Mouse (Mus musculus): Measurements from ENCODE around the gene Hpca. TPM values are rescaled to one million over a fixed set of nuclear protein-coding genes. Genes with fewer than 3 reads are reported as not detected.

Gene Hpca
- polyA plus RNA-seq, 1 experiment from 2014 or later, result 2.7 TPM

- DNase-seq (ENCODE audit: low spot score), result no peak
- Histone ChIP-seq H3K4me1 (replicated peaks; ENCODE audit: control insufficient read depth, insufficient read depth, low read length) (peaks cover 16% of the 10 kb centered on the region), H3K27me3 (replicated peaks; ENCODE audit: control insufficient read depth, insufficient read depth, low read length) (peaks cover 24% of the 10 kb centered on the region), H3K4me2 (ENCODE audit: low read length) (no peak overlapping the region), H3K27ac (ENCODE audit: low read depth) (no peak overlapping the region), H3K36me3 (ENCODE audit: control insufficient read depth, insufficient read depth, low read length) (no peaks in the 10 kb centered on the region), H3K9me3 (ENCODE audit: control insufficient read depth, low read length) (no peaks in the 10 kb centered on the region), H3K4me3 (ENCODE audit: low read depth, low read length) (no peak overlapping the region), H3K9ac (ENCODE audit: low read length) (no peak overlapping the region)
- WGBS, result 66% methylated on average over 10 of the region's 10 CpGs
- no peak for ATAC-seq (replicated peaks; ENCODE audit: low FRiP score, low TSS enrichment, low read depth)
Observed at GRCm38 (mm10) chr4:129107348-129107899, 14.4 kb downstream of the Hpca start.

GRCm38 (mm10) chr4:129106073-129106472 is 15.8 kb downstream of the Hpca start:
- Histone ChIP-seq H3K4me3 (ENCODE audit: low read depth, low read length) (peak overlapping the region; percentile 30), H3K27me3 (replicated peaks; ENCODE audit: control insufficient read depth, insufficient read depth, low read length) (peaks cover 24% of the 10 kb centered on the region), H3K4me2 (ENCODE audit: low read length) (peak overlapping the region; percentile 44), H3K4me1 (replicated peaks; ENCODE audit: control insufficient read depth, insufficient read depth, low read length) (peaks cover 10% of the 10 kb centered on the region), H3K27ac (ENCODE audit: low read depth) (no peak overlapping the region), H3K9ac (ENCODE audit: low read length) (peak overlapping the region; percentile 27; the same call in 1 of the 2 replicates), H3K9me3 (ENCODE audit: control insufficient read depth, low read length) (no peaks in the 10 kb centered on the region), H3K36me3 (ENCODE audit: control insufficient read depth, insufficient read depth, low read length) (no peaks in the 10 kb centered on the region)
- ATAC-seq (replicated peaks; ENCODE audit: low FRiP score, low TSS enrichment, low read depth), result no peak
- no peak for DNase-seq (ENCODE audit: low spot score)
- WGBS, result 25% methylated on average over 9 of the region's 9 CpGs

GRCm38 (mm10) chr4:129105356-129105755 is 16.5 kb downstream of the Hpca start, which contains the start of gene Tmem54:
Gene Tmem54 (plus strand): TSS chr4:129105548.
- H3K4me1 ChIP-seq (replicated peaks; ENCODE audit: control insufficient read depth, insufficient read depth, low read length), result peaks cover 10% of the 10 kb centered on the region
- DNase-seq (ENCODE audit: low spot score) (peak; percentile 74), ATAC-seq (replicated peaks; ENCODE audit: low FRiP score, low TSS enrichment, low read depth) (peak; percentile 80)
- WGBS, result 2% methylated on average over 40 of the region's 40 CpGs
- peaks cover 24% of the 10 kb centered on the region for H3K27me3 ChIP-seq (replicated peaks; ENCODE audit: control insufficient read depth, insufficient read depth, low read length)
- H3K36me3 ChIP-seq (ENCODE audit: control insufficient read depth, insufficient read depth, low read length), result no peaks in the 10 kb centered on the region
- peak within 1 kb of the TSS; percentile 30 for H3K4me3 ChIP-seq (ENCODE audit: low read depth, low read length)
- H3K9ac ChIP-seq (ENCODE audit: low read length), result peak within 1 kb of the TSS; percentile 27; the same call in 1 of the 2 replicates
- peak within 1 kb of the TSS; percentile 44 for H3K4me2 ChIP-seq (ENCODE audit: low read length)
- no peak within 1 kb of the TSS for H3K27ac ChIP-seq (ENCODE audit: low read depth)
- H3K9me3 ChIP-seq (ENCODE audit: control insufficient read depth, low read length), result no peaks in the 10 kb centered on the region

DNA sequence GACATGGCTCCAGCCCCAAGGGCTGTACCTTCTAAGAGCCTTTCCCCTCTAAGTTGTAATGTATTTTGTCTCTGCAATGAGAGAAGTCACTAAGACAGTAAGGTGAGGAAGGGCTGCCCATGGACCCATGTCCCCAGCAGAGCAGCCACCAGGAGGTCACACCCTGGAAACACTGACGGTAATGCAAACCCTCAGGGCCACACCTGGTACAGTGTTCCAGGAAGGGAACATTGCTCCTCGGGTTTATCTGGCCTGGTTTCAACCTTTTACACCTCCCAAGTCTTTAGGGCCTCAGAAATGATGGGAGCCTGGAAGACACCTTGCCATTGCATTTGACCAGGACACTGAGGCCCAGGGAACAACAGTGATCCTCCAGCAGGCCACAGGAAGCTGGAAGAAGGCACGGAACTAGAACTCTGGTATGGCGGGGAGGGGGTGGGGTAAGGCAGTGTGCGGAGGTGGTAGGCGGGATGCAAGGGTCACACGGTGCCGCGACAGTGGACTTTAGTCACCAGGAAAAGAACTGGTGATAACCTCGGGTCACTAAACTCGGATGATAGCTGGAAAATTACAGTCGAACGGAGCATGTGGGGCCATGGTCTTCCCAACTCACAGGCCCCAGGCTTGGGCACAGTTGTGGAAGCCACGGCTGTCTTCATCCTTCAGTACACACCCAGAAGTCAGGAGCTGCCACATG is 19.6 kb downstream of the Hpca start:
- Histone ChIP-seq H3K4me3 (ENCODE audit: low read depth, low read length) (no peak overlapping the region), H3K4me1 (replicated peaks; ENCODE audit: control insufficient read depth, insufficient read depth, low read length) (peaks cover 6% of the 10 kb centered on the region), H3K4me2 (ENCODE audit: low read length) (no peak overlapping the region), H3K9ac (ENCODE audit: low read length) (no peak overlapping the region), H3K27me3 (replicated peaks; ENCODE audit: control insufficient read depth, insufficient read depth, low read length) (peaks cover 24% of the 10 kb centered on the region), H3K27ac (ENCODE audit: low read depth) (no peak overlapping the region), H3K36me3 (ENCODE audit: control insufficient read depth, insufficient read depth, low read length) (no peaks in the 10 kb centered on the region), H3K9me3 (ENCODE audit: control insufficient read depth, low read length) (no peaks in the 10 kb centered on the region)
- 72% methylated on average over 14 of the region's 14 CpGs for WGBS
- ATAC-seq (replicated peaks; ENCODE audit: low FRiP score, low TSS enrichment, low read depth) (no peak; the same call in 1 of the 2 replicates), DNase-seq (ENCODE audit: low spot score) (no peak)

DNA sequence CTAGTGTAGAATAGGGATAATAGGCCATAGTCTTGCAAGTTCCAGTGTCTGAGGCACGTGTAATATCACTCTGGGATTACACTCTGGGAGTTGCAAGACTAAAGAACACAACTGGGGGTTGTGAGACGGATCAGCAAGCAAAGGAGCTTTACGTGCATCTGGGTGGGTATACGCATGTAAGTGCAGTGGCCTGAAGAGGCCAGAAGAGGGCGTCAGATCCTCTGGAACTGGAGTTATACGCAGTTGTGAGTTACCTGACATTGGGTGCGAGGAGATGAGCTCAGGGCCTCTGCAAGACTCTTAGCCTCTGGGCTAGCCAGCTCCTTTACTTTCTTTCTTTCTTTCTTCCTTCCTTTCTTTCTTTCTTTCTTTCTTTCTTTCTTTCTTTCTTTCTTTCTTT is 24.8 kb downstream of the Hpca start:
- H3K4me2 ChIP-seq (ENCODE audit: low read length), result no peak overlapping the region
- no peaks in the 10 kb centered on the region for H3K9me3 ChIP-seq (ENCODE audit: control insufficient read depth, low read length)
- DNase-seq (ENCODE audit: low spot score) (no peak), ATAC-seq (replicated peaks; ENCODE audit: low FRiP score, low TSS enrichment, low read depth) (no peak)
- H3K36me3 ChIP-seq (ENCODE audit: control insufficient read depth, insufficient read depth, low read length), result no peaks in the 10 kb centered on the region
- no peaks in the 10 kb centered on the region; the same call in 1 of the 2 replicates for H3K27me3 ChIP-seq (replicated peaks; ENCODE audit: control insufficient read depth, insufficient read depth, low read length)
- H3K9ac ChIP-seq (ENCODE audit: low read length), result no peak overlapping the region
- H3K27ac ChIP-seq (ENCODE audit: low read depth), result no peak overlapping the region
- no peaks in the 10 kb centered on the region for H3K4me1 ChIP-seq (replicated peaks; ENCODE audit: control insufficient read depth, insufficient read depth, low read length)
- WGBS, result 71% methylated on average over 7 of the region's 7 CpGs
- no peak overlapping the region for H3K4me3 ChIP-seq (ENCODE audit: low read depth, low read length)

DNA sequence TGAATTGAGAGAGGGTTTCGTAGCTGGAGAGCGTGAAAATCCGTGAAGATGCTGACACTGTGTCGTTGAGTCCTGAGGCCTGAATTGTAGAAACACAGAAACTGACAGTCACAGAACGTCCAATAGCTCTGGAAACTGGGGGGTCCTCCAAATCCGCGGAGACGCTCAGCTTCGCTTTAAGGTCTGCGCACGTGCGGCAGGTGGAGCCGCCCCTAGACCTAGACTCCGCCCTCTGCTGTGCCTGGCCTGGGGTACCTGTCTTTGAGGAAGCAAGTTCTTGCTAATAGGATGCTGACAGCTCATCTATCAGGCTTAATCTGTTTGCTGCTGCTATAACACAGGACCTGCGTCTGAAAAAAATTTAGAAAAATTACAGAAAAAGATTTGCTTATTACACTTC is 26.6 kb downstream of the Hpca start:
- Histone ChIP-seq H3K36me3 (ENCODE audit: control insufficient read depth, insufficient read depth, low read length) (no peaks in the 10 kb centered on the region), H3K9ac (ENCODE audit: low read length) (no peak overlapping the region), H3K9me3 (ENCODE audit: control insufficient read depth, low read length) (no peaks in the 10 kb centered on the region), H3K4me3 (ENCODE audit: low read depth, low read length) (no peak overlapping the region), H3K4me2 (ENCODE audit: low read length) (no peak overlapping the region), H3K4me1 (replicated peaks; ENCODE audit: control insufficient read depth, insufficient read depth, low read length) (no peaks in the 10 kb centered on the region), H3K27me3 (replicated peaks; ENCODE audit: control insufficient read depth, insufficient read depth, low read length) (no peaks in the 10 kb centered on the region; the same call in 1 of the 2 replicates), H3K27ac (ENCODE audit: low read depth) (no peak overlapping the region)
- no peak for DNase-seq (ENCODE audit: low spot score)
- no peak for ATAC-seq (replicated peaks; ENCODE audit: low FRiP score, low TSS enrichment, low read depth)
- WGBS, result 28% methylated on average over 15 of the region's 15 CpGs

DNA sequence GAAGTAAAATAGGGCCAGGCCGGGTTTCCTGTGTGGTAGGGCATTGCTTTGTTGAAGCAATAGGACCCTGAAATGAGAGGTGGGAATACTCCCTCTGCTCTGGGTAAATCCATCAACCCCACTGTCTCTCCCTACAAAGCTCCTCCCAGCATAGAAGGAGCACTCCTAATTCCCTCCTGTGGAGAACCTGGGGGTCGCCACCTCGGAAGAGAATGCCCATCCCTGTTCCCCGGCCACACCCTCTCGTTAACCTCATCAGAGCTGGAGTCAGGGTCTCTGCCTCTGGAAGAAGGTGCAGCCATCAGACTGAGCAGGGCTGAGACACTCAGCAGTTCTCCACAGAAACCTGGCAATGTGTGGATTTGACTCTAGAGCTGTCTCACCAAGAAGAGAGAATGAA is 34.0 kb downstream of the Hpca start:
- Histone ChIP-seq H3K4me1 (replicated peaks; ENCODE audit: control insufficient read depth, insufficient read depth, low read length) (no peaks in the 10 kb centered on the region), H3K9ac (ENCODE audit: low read length) (no peak overlapping the region), H3K9me3 (ENCODE audit: control insufficient read depth, low read length) (no peaks in the 10 kb centered on the region), H3K27me3 (replicated peaks; ENCODE audit: control insufficient read depth, insufficient read depth, low read length) (no peaks in the 10 kb centered on the region), H3K27ac (ENCODE audit: low read depth) (no peak overlapping the region), H3K36me3 (ENCODE audit: control insufficient read depth, insufficient read depth, low read length) (peaks cover 10% of the 10 kb centered on the region; the same call in 1 of the 2 replicates), H3K4me3 (ENCODE audit: low read depth, low read length) (no peak overlapping the region), H3K4me2 (ENCODE audit: low read length) (no peak overlapping the region)
- no peak for DNase-seq (ENCODE audit: low spot score)
- no peak for ATAC-seq (replicated peaks; ENCODE audit: low FRiP score, low TSS enrichment, low read depth)
- WGBS, result 46% methylated on average over 5 of the region's 5 CpGs

DNA sequence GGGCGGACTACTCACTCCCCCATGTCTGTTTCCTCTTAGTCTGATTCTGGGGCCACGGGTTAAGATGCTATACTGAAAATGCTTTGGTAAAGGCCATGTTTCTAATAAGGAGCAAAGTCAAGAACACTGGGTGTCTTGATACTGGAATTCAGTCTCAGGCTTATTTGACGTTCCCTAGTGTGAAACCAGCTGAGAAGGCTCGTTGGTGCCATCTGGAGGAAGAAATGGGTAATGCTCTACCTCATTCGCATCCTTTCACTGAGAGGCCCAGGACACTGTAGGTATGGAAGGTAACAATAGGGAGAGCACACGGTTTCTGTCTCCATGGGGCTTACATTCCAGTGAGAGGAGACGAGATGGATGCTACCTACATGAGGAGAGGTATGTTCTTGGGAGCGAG is 35.8 kb downstream of the Hpca start:
- H3K36me3 ChIP-seq (ENCODE audit: control insufficient read depth, insufficient read depth, low read length), result peaks cover 16% of the 10 kb centered on the region; the same call in 1 of the 2 replicates
- no peak overlapping the region for H3K9ac ChIP-seq (ENCODE audit: low read length)
- H3K27ac ChIP-seq (ENCODE audit: low read depth), result no peak overlapping the region
- H3K4me2 ChIP-seq (ENCODE audit: low read length), result no peak overlapping the region
- WGBS, result 28% methylated on average over 8 of the region's 8 CpGs
- ATAC-seq (replicated peaks; ENCODE audit: low FRiP score, low TSS enrichment, low read depth), result 0 out of 2 replicates have a peak, but pooled peaks have one; percentile 12
- DNase-seq (ENCODE audit: low spot score), result peak; percentile 90
- no peaks in the 10 kb centered on the region for H3K27me3 ChIP-seq (replicated peaks; ENCODE audit: control insufficient read depth, insufficient read depth, low read length)
- no peaks in the 10 kb centered on the region for H3K4me1 ChIP-seq (replicated peaks; ENCODE audit: control insufficient read depth, insufficient read depth, low read length)
- no peaks in the 10 kb centered on the region for H3K9me3 ChIP-seq (ENCODE audit: control insufficient read depth, low read length)
- no peak overlapping the region for H3K4me3 ChIP-seq (ENCODE audit: low read depth, low read length)

DNA sequence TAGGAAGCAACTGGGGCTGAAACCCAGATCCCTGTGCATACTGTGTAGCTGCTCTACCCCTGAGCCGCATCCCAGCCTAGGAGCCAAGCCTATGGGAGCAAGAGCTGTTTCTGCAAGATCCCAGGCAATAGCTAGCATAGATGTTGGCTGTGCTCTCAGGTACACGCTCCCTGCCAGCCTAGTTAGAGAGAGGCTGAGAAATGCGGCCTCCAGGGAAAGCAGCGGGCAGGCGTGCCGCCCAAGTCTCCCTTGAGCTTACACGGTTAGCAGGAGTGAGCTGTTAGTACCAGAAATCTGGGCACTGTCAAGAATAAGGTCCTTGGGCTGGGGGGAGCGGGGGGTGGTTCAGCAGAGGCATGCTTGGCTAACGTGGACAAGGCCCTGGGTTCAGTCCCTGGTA is 36.9 kb downstream of the Hpca start:
- H3K36me3 ChIP-seq (ENCODE audit: control insufficient read depth, insufficient read depth, low read length), result peaks cover 27% of the 10 kb centered on the region
- no peaks in the 10 kb centered on the region for H3K9me3 ChIP-seq (ENCODE audit: control insufficient read depth, low read length)
- no peak for ATAC-seq (replicated peaks; ENCODE audit: low FRiP score, low TSS enrichment, low read depth)
- no peak overlapping the region for H3K27ac ChIP-seq (ENCODE audit: low read depth)
- no peak overlapping the region for H3K4me3 ChIP-seq (ENCODE audit: low read depth, low read length)
- no peak overlapping the region for H3K9ac ChIP-seq (ENCODE audit: low read length)
- no peak overlapping the region for H3K4me2 ChIP-seq (ENCODE audit: low read length)
- DNase-seq (ENCODE audit: low spot score), result no peak
- H3K27me3 ChIP-seq (replicated peaks; ENCODE audit: control insufficient read depth, insufficient read depth, low read length), result no peaks in the 10 kb centered on the region
- WGBS, result 87% methylated on average over 9 of the region's 9 CpGs
- H3K4me1 ChIP-seq (replicated peaks; ENCODE audit: control insufficient read depth, insufficient read depth, low read length), result no peaks in the 10 kb centered on the region
